ENCODE assay signal across 26 mouse cellular contexts in genomic region chr3:65639454-65640014, GRCm38 (mm10). TPM values are rescaled to one million over a fixed set of nuclear protein-coding genes. Genes with fewer than 3 reads are reported as not detected.
DNase-seq lines count a peak whose midpoint lies in the region; ATAC-seq and TF ChIP-seq lines count a peak whose summit lies in the region.
"Had no signal": no experiment of that assay in that cellular context is flagged by ENCODE, and none has a peak within 500 bp of the region (broad histone marks: within the 10 kb centered on the region; RNA-seq: fewer than 3 reads in every experiment).

No protein-coding gene starts in this region.

- H3K4me2 ChIP-seq in kidney, embryonic 15.5 days, result no peak overlapping the region
- H3K4me2 ChIP-seq: forebrain, embryonic 13.5 days; heart, embryonic 13.5 days; hindbrain, embryonic 14.5 days had no signal

- no peak for DNase-seq in kidney, postnatal 10 days
- peak; percentile 27 to 49 for DNase-seq in kidney, postnatal 4 days
- no peak for DNase-seq in kidney, postnatal 36 days
- DNase-seq in testis, postnatal 14 days (ENCODE audit: low spot score), result no peak
- DNase-seq: adrenal gland, postnatal 10 days; adrenal gland, postnatal 36 days; B cell, adult 2 months; cerebellum, adult 18-20 months; cerebellum, adult 9-10 months; cerebellum, postnatal 14 days; gastrocnemius, postnatal 10 days; gastrocnemius, postnatal 36 days; heart, adult 2 months; heart, postnatal 14 days; heart, postnatal 4 days had no signal

- H3K27me3 ChIP-seq in kidney, embryonic 15.5 days, result no peaks in the 10 kb centered on the region
- no peaks in the 10 kb centered on the region for H3K27me3 ChIP-seq in testis, adult 2 months (ENCODE audit: control insufficient read depth, insufficient read depth, low read length)
- H3K27me3 ChIP-seq: CH12.LX; forebrain, embryonic 13.5 days; heart, embryonic 13.5 days; Patski had no signal

- no peak for TF ChIP-seq POLR2A in testis, adult 2 months (IDR thresholded peaks at IDR 0.05; ENCODE audit: control insufficient read depth, low read depth, low read length)

- no peak for TF ChIP-seq CTCF in testis, adult 2 months (IDR thresholded peaks at IDR 0.05; ENCODE audit: control insufficient read depth, insufficient read depth, insufficient replicate concordance, low read depth, low read length)

- H3K27ac ChIP-seq in kidney, embryonic 15.5 days, result peak overlapping the region; percentile 18; the same call in 1 of the 2 replicates
- no peak overlapping the region for H3K27ac ChIP-seq in testis, adult 2 months (ENCODE audit: control insufficient read depth, insufficient read depth, low read depth, low read length)
- H3K27ac ChIP-seq: forebrain, embryonic 10.5 days; forebrain, embryonic 13.5 days; heart, adult 2 months; heart, embryonic 10.5 days; heart, embryonic 13.5 days; hindbrain, embryonic 14.5 days had no signal

- H3K36me3 ChIP-seq in kidney, embryonic 15.5 days, result no peaks in the 10 kb centered on the region
- H3K36me3 ChIP-seq in testis, adult 2 months (ENCODE audit: control insufficient read depth, insufficient read depth, low read length), result no peaks in the 10 kb centered on the region
- H3K36me3 ChIP-seq: forebrain, embryonic 10.5 days; G1E; heart, embryonic 10.5 days; heart, embryonic 13.5 days had no signal

- peaks cover 20% of the 10 kb centered on the region for H3K4me1 ChIP-seq in kidney, embryonic 15.5 days
- no peaks in the 10 kb centered on the region; the same call in 1 of the 2 replicates for H3K4me1 ChIP-seq in testis, adult 2 months (ENCODE audit: control insufficient read depth, insufficient read depth, low read length)
- H3K4me1 ChIP-seq: forebrain, embryonic 13.5 days; heart, embryonic 10.5 days had no signal

- peak; percentile 79 for ATAC-seq in kidney, embryonic 15.5 days (replicated peaks; ENCODE audit: low FRiP score)
- ATAC-seq: forebrain, embryonic 13.5 days; forebrain, embryonic 16.5 days; Patski had no signal

- WGBS in kidney, embryonic 15.5 days, result 38% methylated on average over 5 of the region's 5 CpGs

- no peak overlapping the region for H3K4me3 ChIP-seq in kidney, embryonic 15.5 days (replicated peaks)
- peak overlapping the region; percentile 84 for H3K4me3 ChIP-seq in testis, adult 2 months (ENCODE audit: control insufficient read depth, low read depth, low read length)
- H3K4me3 ChIP-seq: forebrain, embryonic 10.5 days; forebrain, embryonic 13.5 days; heart, adult 2 months; heart, embryonic 10.5 days; heart, embryonic 13.5 days had no signal

- no peak overlapping the region for H3K9ac ChIP-seq in kidney, embryonic 15.5 days
- H3K9ac ChIP-seq: forebrain, embryonic 13.5 days; heart, embryonic 13.5 days; hindbrain, embryonic 14.5 days had no signal

- no peaks in the 10 kb centered on the region for H3K9me3 ChIP-seq in kidney, embryonic 15.5 days (replicated peaks)
- H3K9me3 ChIP-seq: forebrain, embryonic 10.5 days; forebrain, embryonic 13.5 days; G1E; heart, embryonic 10.5 days; heart, embryonic 13.5 days had no signal

RNA-seq across cellular contexts. Expression of gene Lekr1, which starts 26.5 kb away (rescaled TPM):
- 7.8 and 8.3 TPM in 2 replicates for polyA plus RNA-seq in kidney, embryonic 15.5 days (2015; fragmentation: Nextera tagmentation; extraction: Ambion mirVana)
- 8.0 and 8.9 TPM in 2 replicates for polyA plus RNA-seq in testis, adult 2 months (2012; rRNA removed)
- polyA plus RNA-seq: G1E had no signal

Comparison
In these comparisons a context has a peak if more than half of its experiments do, and no peak if none do; other contexts are left out.
1. DNase-seq: peak in kidney, postnatal 4 days (2 of 2); none in kidney, postnatal 10 days (single experiment), kidney, postnatal 36 days (0 of 2) and testis, postnatal 14 days (single experiment).